Mouse (Mus musculus) cortical plate, adult 2 months (tissue): ENCODE measurements at regions not wholly inside any gene's neighbourhood (a gene's known extent, or its start where the extent isn't known, plus 50 kb on each side); places are given as distances from the start of the nearest gene placed in this dataset.

ENCODE experiments used
- H3K27ac ChIP-seq: fragments of 200-500 bp; 2 replicates; pipeline ENCODE4 v1.5.1; 2012; ENCODE audit warnings: low read length, control low read depth, inconsistent platforms; ENCODE audit not compliant: insufficient read depth
- H3K4me1 ChIP-seq: fragments of 200-500 bp; 2 replicates; pipeline ENCODE4 v1.6.1; 2011; ENCODE audit warnings: low read length; ENCODE audit not compliant: control insufficient read depth, insufficient read depth
- H3K4me3 ChIP-seq: fragments of 200-500 bp; 2 replicates; pipeline ENCODE4 v1.5.1; 2011; ENCODE audit warnings: mild to moderate bottlenecking, low read length, control low read depth; ENCODE audit not compliant: insufficient read depth
- CTCF ChIP-seq: fragments of 200-500 bp; IDR thresholded peaks from 2 replicates; pipeline ENCODE4 v1.5.1; 2011; ENCODE audit warnings: mild to moderate bottlenecking, control low read depth, low read length; ENCODE audit not compliant: insufficient read depth; ENCODE audit errors: extremely low read depth
- POLR2A ChIP-seq: fragments of 200-500 bp; IDR thresholded peaks from 2 replicates; pipeline ENCODE4 v1.6.1; 2011; ENCODE audit warnings: mild to moderate bottlenecking, low read length, control low read depth; ENCODE audit not compliant: insufficient read depth; ENCODE audit errors: extremely low read depth

DNA sequence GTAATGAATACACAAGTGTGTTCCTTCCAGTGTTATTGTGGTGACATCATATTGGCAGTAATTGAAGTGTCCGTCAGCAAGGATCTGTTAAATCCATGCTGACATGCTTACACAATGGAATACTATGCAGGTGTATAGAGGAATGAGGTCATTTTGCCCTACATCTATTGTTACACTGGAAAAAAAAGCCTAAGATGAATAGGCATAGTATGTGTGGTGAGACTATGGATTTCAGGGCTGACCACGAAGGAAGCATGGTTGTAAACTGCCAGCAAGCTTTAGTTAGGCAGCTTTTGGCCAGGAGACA is 143.1 kb upstream of the Egfl6 start:
- H3K27ac ChIP-seq: no peak overlapping the region
- H3K4me3 ChIP-seq: no peak overlapping the region
- H3K4me1 ChIP-seq: no peaks in the 10 kb centered on the region
- no peak for TF ChIP-seq CTCF
- TF ChIP-seq POLR2A: no peak

DNA sequence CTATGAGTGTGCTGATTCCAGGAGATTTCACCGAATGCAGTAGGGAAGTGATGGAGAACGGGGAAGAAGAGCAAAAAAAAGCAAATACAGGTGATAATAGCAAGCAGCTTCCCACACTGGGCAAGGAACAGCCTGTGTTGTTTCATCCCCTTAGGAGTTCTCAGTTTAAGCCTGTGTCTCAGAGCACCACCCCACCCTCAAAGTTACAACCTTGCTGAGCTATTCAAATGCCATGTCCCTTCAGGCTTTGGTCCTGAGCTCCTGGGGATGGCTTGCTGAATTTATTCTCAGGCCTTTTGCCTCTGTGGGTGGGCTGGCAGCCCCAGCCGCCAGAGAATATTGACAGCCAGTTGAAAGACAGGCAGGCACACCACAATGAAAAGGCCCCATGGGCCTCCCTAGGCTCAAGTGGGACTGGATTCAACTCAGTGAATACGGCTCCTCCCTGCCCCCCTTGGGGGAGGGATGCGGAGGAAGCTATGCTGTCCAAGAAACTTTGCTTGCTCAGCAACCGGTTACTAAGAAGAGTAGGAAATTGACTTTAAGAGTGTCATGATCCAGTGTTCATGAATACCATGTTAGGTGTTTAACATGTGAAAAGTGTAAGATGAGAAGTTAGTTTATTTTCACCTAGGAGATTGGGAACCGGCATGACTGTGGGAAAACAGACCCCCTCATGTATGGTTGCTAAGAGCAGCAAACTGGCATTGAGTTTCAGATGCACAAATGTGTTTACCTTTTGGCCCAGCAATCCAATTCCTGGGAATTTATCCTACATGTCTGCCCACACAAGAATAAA is 142.5 kb upstream of the Egfl6 start:
- H3K4me1 ChIP-seq: no peaks in the 10 kb centered on the region
- H3K27ac ChIP-seq: no peak overlapping the region
- no peak overlapping the region for H3K4me3 ChIP-seq
- TF ChIP-seq POLR2A (no peak), CTCF (no peak)

DNA sequence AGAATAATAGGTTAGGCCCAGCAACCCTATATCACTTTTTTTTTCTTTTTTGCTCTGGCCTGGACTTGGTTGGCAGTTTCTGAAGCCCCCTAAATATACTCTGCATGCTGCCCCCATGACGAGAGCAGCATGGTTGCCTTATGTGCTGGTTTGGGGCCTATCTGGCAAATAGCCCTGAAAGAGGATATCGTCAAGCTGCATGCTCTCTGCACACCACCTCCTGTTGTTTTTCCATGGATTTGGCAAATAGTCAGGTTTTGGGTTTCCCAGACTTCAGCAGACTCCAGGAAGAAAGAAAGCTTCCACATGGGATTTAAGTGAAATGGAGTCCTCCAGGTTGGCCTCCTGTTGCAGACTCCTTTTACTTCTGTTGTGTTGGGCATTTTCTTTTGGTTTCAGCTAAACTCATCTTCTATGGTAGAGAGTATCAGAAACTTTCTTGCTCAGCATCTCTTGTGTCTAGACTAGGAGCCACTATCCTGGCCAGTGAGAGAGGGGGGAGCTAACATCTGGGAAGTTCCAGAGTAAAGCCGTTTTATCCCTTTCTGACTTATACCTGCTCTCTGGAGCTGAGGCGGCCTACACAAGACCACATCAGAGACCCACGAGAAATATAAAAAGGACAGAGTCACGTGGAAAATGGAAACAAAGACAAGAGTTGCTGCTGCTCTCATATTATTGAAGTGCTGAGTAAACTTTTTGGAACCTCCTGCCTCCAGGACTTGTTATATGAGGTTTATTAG is 140.4 kb upstream of the Egfl6 start:
- H3K27ac ChIP-seq: no peak overlapping the region
- H3K4me3 ChIP-seq: no peak overlapping the region
- no peaks in the 10 kb centered on the region for H3K4me1 ChIP-seq
- TF ChIP-seq CTCF (no peak), POLR2A (no peak)

DNA sequence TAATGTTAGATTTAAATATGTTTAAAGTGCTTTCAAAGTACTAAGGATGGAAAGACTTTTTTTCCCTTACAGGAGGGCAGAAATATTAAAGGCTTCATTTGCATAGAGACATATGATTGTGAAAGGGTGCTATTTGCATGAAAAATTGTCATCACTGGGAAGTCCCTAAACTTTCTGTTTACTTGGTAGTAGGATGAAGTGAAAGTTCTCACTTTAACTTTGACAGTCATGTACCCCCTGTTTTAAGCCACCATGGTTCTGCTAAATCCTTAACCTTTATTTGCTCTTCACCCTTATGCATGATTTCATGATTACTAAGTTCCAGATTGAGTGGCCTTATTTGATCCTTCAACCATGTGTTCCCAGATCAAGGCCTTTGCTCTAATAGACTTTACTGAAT is 132.6 kb upstream of the Egfl6 start:
- H3K4me1 ChIP-seq: no peaks in the 10 kb centered on the region
- H3K27ac ChIP-seq: no peak overlapping the region
- TF ChIP-seq CTCF: no peak
- TF ChIP-seq POLR2A: no peak
- H3K4me3 ChIP-seq: no peak overlapping the region

DNA sequence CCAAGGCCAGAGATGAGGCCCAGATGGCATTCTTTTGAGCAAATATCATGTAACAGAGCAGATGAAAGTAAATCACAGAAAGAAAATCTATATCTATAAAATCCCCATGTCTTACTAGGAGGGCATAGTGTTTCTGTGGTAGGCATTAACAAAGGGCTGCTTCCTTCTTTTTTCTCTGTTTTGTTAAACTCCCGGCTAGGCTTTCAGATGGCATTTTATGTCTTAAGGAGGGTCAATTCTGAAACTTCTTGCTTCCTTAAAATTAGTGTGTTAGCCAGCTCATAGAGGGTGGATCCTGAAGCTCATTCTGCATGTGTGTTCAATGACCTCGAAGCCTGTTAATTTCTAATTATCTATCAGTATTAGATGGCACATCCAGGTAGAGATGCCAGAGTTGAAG is 123.8 kb upstream of the Egfl6 start:
- TF ChIP-seq CTCF (no peak), POLR2A (no peak)
- Histone ChIP-seq H3K27ac (no peak overlapping the region), H3K4me1 (no peaks in the 10 kb centered on the region), H3K4me3 (no peak overlapping the region)

DNA sequence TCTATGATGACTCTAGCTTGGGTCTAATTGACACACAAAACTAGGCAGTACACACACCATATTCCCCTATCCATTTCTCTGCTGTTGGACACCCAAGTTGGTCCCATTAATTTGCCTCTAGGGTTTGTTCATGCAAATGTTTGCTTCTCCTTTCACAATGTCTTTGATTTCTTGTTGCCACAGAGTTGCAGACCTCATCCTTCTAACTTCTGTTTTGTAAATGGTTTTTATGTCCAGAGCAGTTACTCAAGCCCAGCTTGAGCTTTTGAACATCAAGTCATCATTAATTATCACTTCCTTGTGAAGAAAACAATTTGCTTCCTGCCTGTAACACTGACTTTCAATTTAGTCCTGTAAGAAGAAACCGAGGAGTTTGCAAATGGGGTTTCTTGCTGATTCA is 122.6 kb upstream of the Egfl6 start:
- Histone ChIP-seq H3K27ac (no peak overlapping the region), H3K4me3 (no peak overlapping the region), H3K4me1 (no peaks in the 10 kb centered on the region; the same call in 1 of the 2 replicates)
- TF ChIP-seq CTCF (no peak), POLR2A (no peak)

DNA sequence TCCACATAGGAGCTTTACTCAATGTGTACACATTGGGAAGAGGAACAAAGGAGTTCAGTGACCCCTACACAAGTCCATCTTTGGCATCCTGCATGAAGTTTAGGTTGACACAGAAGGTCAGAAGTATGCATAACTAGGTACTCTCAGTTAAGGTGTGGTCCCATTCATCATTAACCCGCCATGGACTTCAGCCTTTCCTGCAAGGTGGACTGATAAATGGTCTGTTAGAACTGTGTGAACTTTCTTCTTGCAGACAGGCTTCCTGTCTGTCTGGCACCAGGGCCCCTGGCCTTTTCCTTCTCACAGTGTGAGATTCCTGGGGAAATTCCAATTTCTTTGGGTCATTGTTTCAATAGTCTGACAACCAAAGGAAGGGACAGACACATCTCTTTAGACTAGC is 121.5 kb upstream of the Egfl6 start:
- no peak overlapping the region for H3K27ac ChIP-seq
- TF ChIP-seq CTCF: no peak
- no peak for TF ChIP-seq POLR2A
- no peaks in the 10 kb centered on the region; the same call in 1 of the 2 replicates for H3K4me1 ChIP-seq
- H3K4me3 ChIP-seq: no peak overlapping the region

DNA sequence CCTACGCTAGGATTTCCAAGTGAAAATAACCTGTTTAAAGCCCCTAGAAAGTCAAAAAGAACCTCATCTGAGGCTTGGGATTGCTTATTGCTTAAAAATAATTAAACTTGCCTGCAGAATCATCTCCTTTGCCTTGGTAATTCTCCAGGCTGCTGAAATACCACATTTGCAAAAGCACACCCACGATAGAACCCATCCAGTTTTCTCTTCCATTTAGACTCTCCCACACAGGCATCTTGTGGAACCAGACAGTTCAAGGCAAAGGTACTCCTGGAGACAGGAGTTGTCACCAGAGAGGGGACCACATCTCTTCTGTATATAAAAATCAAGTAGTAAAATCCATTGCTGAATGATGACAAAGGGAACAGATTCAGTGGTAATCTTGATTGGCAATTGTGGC is 118.8 kb upstream of the Egfl6 start:
- Histone ChIP-seq H3K4me3 (no peak overlapping the region), H3K4me1 (no peaks in the 10 kb centered on the region; the same call in 1 of the 2 replicates), H3K27ac (no peak overlapping the region)
- TF ChIP-seq POLR2A: no peak
- TF ChIP-seq CTCF: no peak

DNA sequence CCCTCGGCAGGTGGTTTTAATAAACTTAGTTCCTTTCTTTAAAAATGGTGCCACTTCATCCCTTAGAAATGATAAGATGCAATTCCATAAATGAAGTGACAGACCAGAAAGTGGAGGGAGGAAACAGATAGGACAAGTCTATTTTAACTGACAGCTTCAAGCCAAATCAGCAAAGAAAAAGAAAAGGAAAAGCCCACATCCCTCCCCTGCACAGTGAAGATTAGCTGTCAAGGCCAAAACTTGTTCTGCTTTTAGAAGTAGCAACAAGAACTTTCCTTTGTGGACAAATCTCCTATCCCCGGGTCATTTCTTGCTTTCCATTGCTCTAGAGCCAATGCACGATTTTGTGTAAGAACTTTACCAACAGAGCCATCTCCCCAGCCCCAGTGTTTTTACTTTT is 108.7 kb upstream of the Egfl6 start:
- no peak for TF ChIP-seq POLR2A
- TF ChIP-seq CTCF: no peak
- no peaks in the 10 kb centered on the region for H3K4me1 ChIP-seq
- no peak overlapping the region for H3K4me3 ChIP-seq
- no peak overlapping the region for H3K27ac ChIP-seq

DNA sequence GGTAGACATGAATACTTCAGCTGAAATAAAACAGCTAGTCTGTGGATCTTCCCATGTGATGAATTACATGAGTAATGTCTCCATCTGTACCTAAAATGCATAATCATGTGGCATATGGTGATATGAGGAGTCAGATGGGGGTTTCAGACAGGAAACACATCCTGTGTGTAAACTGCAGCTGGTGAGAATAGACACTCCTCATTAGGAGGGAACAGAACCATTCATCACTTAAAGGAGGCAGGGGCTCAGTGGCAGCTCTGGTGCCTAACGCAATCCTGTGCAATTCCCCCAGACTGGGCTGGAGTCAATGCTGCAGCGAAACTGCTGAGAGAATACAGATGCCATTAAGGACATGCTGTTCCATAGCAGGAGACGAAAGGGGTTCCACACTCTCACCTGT is 103.3 kb upstream of the Egfl6 start:
- TF ChIP-seq CTCF (no peak), POLR2A (no peak)
- Histone ChIP-seq H3K27ac (no peak overlapping the region), H3K4me1 (peaks cover 2% of the 10 kb centered on the region; the same call in 1 of the 2 replicates), H3K4me3 (no peak overlapping the region)
